19 mouse cellular contexts compared by ENCODE assay signal in genomic region chr5:117164923-117165322, GRCm38 (mm10). TPM values are rescaled to one million over a fixed set of nuclear protein-coding genes. Genes with fewer than 3 reads are reported as not detected.
DNase-seq lines count a peak whose midpoint lies in the region; ATAC-seq and TF ChIP-seq lines count a peak whose summit lies in the region.
"Had no signal": no experiment of that assay in that cellular context is flagged by ENCODE, and none has a peak within 500 bp of the region (broad histone marks: within the 10 kb centered on the region; RNA-seq: fewer than 3 reads in every experiment).

No protein-coding gene starts in this region.

- H3K4me3 ChIP-seq in gastrocnemius, adult 2 months = no peak overlapping the region
- H3K4me3 ChIP-seq in liver, adult 2 months (ENCODE audit: insufficient read depth, low read depth, low read length) = no peak overlapping the region
- no peak overlapping the region for H3K4me3 ChIP-seq in liver, postnatal 0 days (ENCODE audit: low read depth, low read length)
- no peak overlapping the region for H3K4me3 ChIP-seq in liver, embryonic 11.5 days (ENCODE audit: low read depth, low read length)
- H3K4me3 ChIP-seq: embryonic facial prominence, embryonic 13.5 days; embryonic facial prominence, embryonic 15.5 days; erythroblast, embryonic 14.5 days; forebrain, embryonic 10.5 days; forebrain, embryonic 12.5 days had no signal

- TF ChIP-seq POLR2A in liver, adult 2 months (IDR thresholded peaks at IDR 0.05; ENCODE audit: extremely low read depth, insufficient read depth, low read length) = no peak

- H3K36me3 ChIP-seq in liver, adult 2 months (ENCODE audit: control insufficient read depth, insufficient read depth, low read length) = no peaks in the 10 kb centered on the region
- H3K36me3 ChIP-seq in liver, postnatal 0 days (replicated peaks; ENCODE audit: insufficient read depth, low read length) = peaks cover 24% of the 10 kb centered on the region; the same call in 1 of the 2 replicates
- H3K36me3 ChIP-seq in liver, embryonic 11.5 days (ENCODE audit: control insufficient read depth, insufficient read depth, low read length) = peaks cover 9% of the 10 kb centered on the region; the same call in 1 of the 2 replicates
- H3K36me3 ChIP-seq: embryonic facial prominence, embryonic 13.5 days; embryonic facial prominence, embryonic 15.5 days; forebrain, embryonic 10.5 days; forebrain, embryonic 12.5 days had no signal

- peak overlapping the region; percentile 70 for H3K27ac ChIP-seq in gastrocnemius, adult 2 months
- peak overlapping the region; percentile 37 for H3K27ac ChIP-seq in liver, adult 2 months (replicated peaks; ENCODE audit: insufficient read depth, low read depth, low read length)
- no peak overlapping the region for H3K27ac ChIP-seq in liver, postnatal 0 days (ENCODE audit: low read depth)
- H3K27ac ChIP-seq in liver, embryonic 11.5 days (ENCODE audit: low read depth, low read length) = no peak overlapping the region
- H3K27ac ChIP-seq: embryonic facial prominence, embryonic 13.5 days; embryonic facial prominence, embryonic 15.5 days; forebrain, embryonic 10.5 days; forebrain, embryonic 12.5 days had no signal

- TF ChIP-seq CTCF in gastrocnemius, adult 2 months (IDR thresholded peaks at IDR 0.05) = no peak
- TF ChIP-seq CTCF in liver, adult 2 months (IDR thresholded peaks at IDR 0.05; ENCODE audit: low read depth, low read length) = no peak
- no peak for TF ChIP-seq CTCF in liver, postnatal 0 days (IDR thresholded peaks at IDR 0.05; ENCODE audit: low read depth)

- H3K27me3 ChIP-seq in liver, adult 2 months (ENCODE audit: control insufficient read depth, insufficient read depth, low read length) = no peaks in the 10 kb centered on the region
- no peaks in the 10 kb centered on the region for H3K27me3 ChIP-seq in liver, postnatal 0 days (ENCODE audit: insufficient read depth, low read length)
- no peaks in the 10 kb centered on the region for H3K27me3 ChIP-seq in liver, embryonic 11.5 days (replicated peaks; ENCODE audit: control insufficient read depth, insufficient read depth, low read length)
- H3K27me3 ChIP-seq: embryonic facial prominence, embryonic 13.5 days; embryonic facial prominence, embryonic 15.5 days; forebrain, embryonic 12.5 days had no signal

- intact Hi-C loops in gastrocnemius, adult 2 months (cut with DNase I) = no loop called here

- H3K79me2 ChIP-seq in liver, adult 2 months (ENCODE audit: control insufficient read depth, insufficient read depth, low read length) = peaks cover 41% of the 10 kb centered on the region

- no peak for DNase-seq in gastrocnemius, adult 2 months
- DNase-seq in gastrocnemius, adult 8-10 months (ENCODE audit: low spot score in 2 of 2) = no peak
- DNase-seq in liver, adult 2 months (ENCODE audit: extremely low read depth, low read depth, low spot score) = peak; percentile 60
- no peak for DNase-seq in liver
- no peak for DNase-seq in liver, postnatal 0 days
- DNase-seq in liver, embryonic 11.5 days (ENCODE audit: low spot score) = no peak
- DNase-seq in right cerebral cortex, adult 18-20 months = no peak
- DNase-seq: adrenal gland, adult 2 months; adrenal gland, postnatal 10 days; adrenal gland, postnatal 25 days; cerebellum, adult 11 months; embryo, embryonic 11 days had no signal

- H3K9ac ChIP-seq in liver, adult 2 months (ENCODE audit: low read depth, low read length) = no peak overlapping the region
- no peak overlapping the region for H3K9ac ChIP-seq in liver, postnatal 0 days (replicated peaks)
- no peak overlapping the region for H3K9ac ChIP-seq in liver, embryonic 11.5 days (ENCODE audit: low read depth, low read length)
- H3K9ac ChIP-seq: embryonic facial prominence, embryonic 13.5 days; embryonic facial prominence, embryonic 15.5 days; forebrain, embryonic 12.5 days had no signal

- ATAC-seq in liver, postnatal 0 days = peak; percentile 35; the same call in 1 of the 2 replicates
- ATAC-seq in liver, embryonic 11.5 days (replicated peaks; ENCODE audit: low FRiP score) = no peak
- ATAC-seq: forebrain, embryonic 14.5 days; forebrain, embryonic 16.5 days had no signal

- TF ChIP-seq EP300 in liver, postnatal 0 days (IDR thresholded peaks at IDR 0.05; ENCODE audit: low read depth) = no peak

- no peaks in the 10 kb centered on the region for H3K9me3 ChIP-seq in liver, postnatal 0 days (ENCODE audit: low read length)
- no peaks in the 10 kb centered on the region for H3K9me3 ChIP-seq in liver, embryonic 11.5 days (ENCODE audit: control insufficient read depth, low read length)
- H3K9me3 ChIP-seq: embryonic facial prominence, embryonic 13.5 days; embryonic facial prominence, embryonic 15.5 days; forebrain, embryonic 10.5 days; forebrain, embryonic 12.5 days had no signal

- H3K4me2 ChIP-seq in liver, postnatal 0 days (ENCODE audit: low read depth, low read length) = no peak overlapping the region
- no peak overlapping the region for H3K4me2 ChIP-seq in liver, embryonic 11.5 days
- H3K4me2 ChIP-seq: embryonic facial prominence, embryonic 13.5 days; embryonic facial prominence, embryonic 15.5 days; forebrain, embryonic 12.5 days had no signal

- H3K4me1 ChIP-seq in liver, adult 2 months (ENCODE audit: control insufficient read depth, insufficient read depth, low read length) = peaks cover 35% of the 10 kb centered on the region
- H3K4me1 ChIP-seq in liver, postnatal 0 days (ENCODE audit: insufficient read depth) = peaks cover 14% of the 10 kb centered on the region
- H3K4me1 ChIP-seq in liver, embryonic 11.5 days (replicated peaks; ENCODE audit: control insufficient read depth, insufficient read depth, low read length) = peaks cover 2% of the 10 kb centered on the region
- H3K4me1 ChIP-seq: embryonic facial prominence, embryonic 13.5 days; embryonic facial prominence, embryonic 15.5 days; forebrain, embryonic 12.5 days had no signal

- 88% methylated on average over 2 of the region's 2 CpGs for WGBS in liver, adult 2 months
- WGBS in liver, postnatal 0 days (ENCODE audit: insufficient replicate concordance) = 92% methylated on average over 2 of the region's 2 CpGs
- WGBS in liver, embryonic 11.5 days = 98% methylated on average over 2 of the region's 2 CpGs

RNA-seq across cellular contexts. Expression of gene Taok3, which starts 45.0 kb away (rescaled TPM):
- total RNA-seq in gastrocnemius, adult 2 months (2021) = 1 to 10 TPM; 4.6 to 6.8 TPM
- total RNA-seq in gastrocnemius, adult 8-10 months (2022) = 1 to 10 TPM; 3.0 to 4.5 (median 3.7) TPM
- total RNA-seq in liver, adult 2 months (2014; rRNA removed) = 23.0 and 27.9 TPM in 2 replicates
- polyA plus RNA-seq in liver, adult 2 months (2012; rRNA removed) = 14.7 and 16.2 TPM in 2 replicates
- 40.5 and 41.9 TPM in 2 replicates for polyA plus RNA-seq in liver, postnatal 0 days (2015; fragmentation: Nextera tagmentation; extraction: Ambion mirVana)
- 69.3 and 73.6 TPM in 2 replicates for polyA plus RNA-seq in liver, embryonic 11.5 days (2014; fragmentation: Nextera tagmentation; extraction: Ambion mirVana)

RNA-seq across cellular contexts. Expression of gene Suds3, which starts 49.0 kb away (rescaled TPM):
- total RNA-seq in gastrocnemius, adult 2 months (2021) = 10 to 100 TPM; 71.7 to 94.8 TPM
- 10 to 100 TPM; 76.0 to 91.9 (median 89.6) TPM for total RNA-seq in gastrocnemius, adult 8-10 months (2022)
- total RNA-seq in liver, adult 2 months (2014; rRNA removed) = 59.9 and 61.4 TPM in 2 replicates
- polyA plus RNA-seq in liver, adult 2 months (2012; rRNA removed) = 77.1 and 82.8 TPM in 2 replicates
- polyA plus RNA-seq in liver, postnatal 0 days (2015; fragmentation: Nextera tagmentation; extraction: Ambion mirVana) = 30.5 and 33.4 TPM in 2 replicates
- 37.8 and 41.9 TPM in 2 replicates for polyA plus RNA-seq in liver, embryonic 11.5 days (2014; fragmentation: Nextera tagmentation; extraction: Ambion mirVana)

Comparison
In these comparisons a context has a peak if more than half of its experiments do, and no peak if none do; other contexts are left out.
1. H3K27ac ChIP-seq: peak in gastrocnemius, adult 2 months (single experiment) and liver, adult 2 months (single experiment); none in liver, postnatal 0 days (single experiment) and liver, embryonic 11.5 days (single experiment).